In genomic region chr16:87796514-87797248, GRCm38 (mm10) we compare ENCODE assay signal across 8 mouse cellular contexts.
DNase-seq lines count a peak whose midpoint lies in the region; ATAC-seq lines count a peak whose summit lies in the region.

No protein-coding gene starts in this region.

- peak overlapping the region; percentile 11; the same call in 1 of the 2 replicates for H3K9ac ChIP-seq in intestine, embryonic 15.5 days

- peak; percentile 58 for ATAC-seq in granulocyte monocyte progenitor cell, adult 5-6 weeks (replicated peaks; ENCODE audit: poor library complexity, severe bottlenecking)
- ATAC-seq in intestine, embryonic 15.5 days = peak; percentile 88
- peak; percentile 63 for ATAC-seq in megakaryocyte progenitor cell, adult 5-6 weeks (replicated peaks; ENCODE audit: poor library complexity)

- H3K9me3 ChIP-seq in intestine, embryonic 15.5 days = no peaks in the 10 kb centered on the region

- H3K4me3 ChIP-seq in intestine, embryonic 15.5 days (replicated peaks) = peak overlapping the region; percentile 29

- DNase-seq in adrenal gland, postnatal 36 days = peak; percentile 44 to 57
- peak; percentile 88 to 89 for DNase-seq in cerebellum, postnatal 14 days
- DNase-seq in left cerebral cortex, postnatal 4 days = peak; percentile 90
- peak; percentile 36 for DNase-seq in right cerebral cortex, postnatal 4 days
- no peak for DNase-seq in spleen, postnatal 36 days (ENCODE audit: low spot score in 2 of 2)

- H3K36me3 ChIP-seq in intestine, embryonic 15.5 days = no peaks in the 10 kb centered on the region

- WGBS in intestine, embryonic 15.5 days = 9% methylated on average over 20 of the region's 20 CpGs

- H3K27me3 ChIP-seq in intestine, embryonic 15.5 days (replicated peaks) = no peaks in the 10 kb centered on the region

- intact Hi-C loops in left cerebral cortex, postnatal 4 days (cut with DNase I) = no loop called here

- no peak overlapping the region for H3K27ac ChIP-seq in intestine, embryonic 15.5 days

- H3K4me2 ChIP-seq in intestine, embryonic 15.5 days (replicated peaks) = peak overlapping the region; percentile 68

- 0 out of 2 replicates have a peak, but pooled peaks cover 4% of the 10 kb centered on the region for H3K4me1 ChIP-seq in intestine, embryonic 15.5 days (replicated peaks)

Comparison
In these comparisons a context has a peak if more than half of its experiments do, and no peak if none do; other contexts are left out.
1. DNase-seq: peak in adrenal gland, postnatal 36 days (2 of 2), cerebellum, postnatal 14 days (2 of 2), left cerebral cortex, postnatal 4 days (single experiment) and right cerebral cortex, postnatal 4 days (single experiment); none in spleen, postnatal 36 days (0 of 2).
2. Peak in every context shown above with its lines, with median percentiles within 50 percentile points of each other: ATAC-seq.